Mouse (Mus musculus): ENCODE results near the gene Flt3l.

The Flt3l gene

DNA sequence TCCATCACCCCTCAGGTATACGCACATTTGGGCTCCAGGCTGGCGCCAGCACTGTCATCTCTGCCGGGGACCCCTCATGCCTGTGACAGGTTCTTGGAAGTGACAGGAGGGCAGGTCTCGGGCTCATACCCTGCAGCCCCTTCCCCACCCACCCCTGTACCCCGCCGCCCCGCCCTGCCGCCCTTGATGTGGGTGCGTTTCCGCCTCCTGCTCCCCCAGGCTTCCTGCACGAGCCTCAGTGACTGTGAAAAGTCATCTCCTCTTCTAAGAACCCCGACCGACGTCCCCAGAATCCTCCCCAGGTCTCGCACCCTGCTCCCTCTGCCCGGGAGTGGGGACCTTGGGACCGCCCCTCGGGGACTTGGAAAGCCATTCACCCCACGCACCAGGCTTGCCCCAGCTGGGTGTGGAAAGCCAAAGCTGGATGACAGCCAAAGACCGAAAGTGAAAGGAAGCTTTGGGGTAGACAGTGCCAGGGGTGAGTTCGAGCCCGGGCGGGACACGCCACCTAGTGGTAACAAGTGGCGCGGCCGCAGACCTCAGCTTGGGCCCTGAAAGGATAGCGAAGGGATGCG lies at the start of gene Flt3l, which contains the start of gene Gm45713:
Flt3l (minus strand) TSS at position 440 of the 575 bp plus-strand sequence.
Gm45713 (minus strand) TSS at position 239 of the 575 bp plus-strand sequence.
- DNase-seq (ENCODE audit: low read depth, low spot score), result peak; percentile 93

DNA sequence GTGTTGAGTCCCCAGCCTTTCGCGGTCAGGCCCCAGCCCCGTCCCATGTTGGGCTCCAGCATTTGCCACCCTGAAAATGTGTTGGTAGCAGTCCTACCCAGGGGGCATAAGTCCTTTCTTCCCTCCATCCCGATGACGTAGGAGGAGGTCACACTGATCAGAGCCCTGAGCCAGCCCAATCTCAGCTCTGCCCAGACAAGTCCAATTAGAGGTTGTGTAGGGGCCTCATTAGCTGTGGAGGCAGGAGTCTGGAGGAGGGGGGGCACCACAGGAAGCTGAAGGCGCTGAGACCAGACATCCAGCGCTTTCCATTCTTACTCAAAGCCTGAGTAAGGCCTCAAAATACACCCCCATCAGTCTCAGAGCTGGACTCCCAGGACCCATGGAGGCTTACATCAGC lies 49.7 kb upstream of the Flt3l start:
- DNase-seq (ENCODE audit: low read depth, low spot score), result no peak

DNA sequence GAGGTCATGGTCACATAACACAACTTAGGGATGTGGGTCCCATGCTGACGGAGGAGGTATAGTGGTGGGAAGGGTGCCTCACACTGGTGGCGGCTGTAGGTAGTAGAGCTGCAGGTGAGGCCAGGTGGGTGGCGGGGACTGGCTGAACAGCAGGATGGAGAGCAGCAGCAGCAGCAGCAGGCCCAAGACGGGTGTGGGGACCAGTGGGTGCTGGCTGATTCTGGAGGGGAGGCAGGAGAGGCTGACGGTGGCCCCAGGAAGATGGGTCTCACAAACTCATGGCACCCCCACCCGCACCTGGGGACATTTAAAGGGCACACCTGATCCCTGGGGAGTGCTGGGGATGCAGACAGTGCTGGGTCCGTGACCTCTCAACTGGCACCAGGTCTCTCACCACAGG lies 47.4 kb upstream of the Flt3l start:
- DNase-seq (ENCODE audit: low read depth, low spot score), result no peak

DNA sequence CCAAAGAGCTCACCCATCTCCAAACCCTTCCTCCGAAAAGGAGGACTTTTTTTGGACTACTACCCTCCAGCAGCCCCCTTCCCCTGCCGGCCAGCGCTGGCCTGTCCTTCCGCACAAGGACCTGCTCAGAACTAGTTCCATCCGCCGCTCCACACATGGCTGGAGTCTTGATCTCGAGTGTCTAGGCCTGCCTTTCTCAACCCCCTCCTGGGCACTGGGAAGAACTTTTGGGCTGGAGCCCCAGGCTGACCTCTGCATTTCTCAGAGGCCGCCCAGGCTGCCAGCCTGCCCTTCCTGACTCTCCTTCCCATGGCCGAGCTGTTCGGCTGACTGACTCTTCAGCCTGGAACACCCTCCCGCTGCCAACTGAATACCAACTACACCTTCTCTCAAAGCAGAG lies 46.4 kb upstream of the Flt3l start:
- DNase-seq (ENCODE audit: low read depth, low spot score), result peak; percentile 50

DNA sequence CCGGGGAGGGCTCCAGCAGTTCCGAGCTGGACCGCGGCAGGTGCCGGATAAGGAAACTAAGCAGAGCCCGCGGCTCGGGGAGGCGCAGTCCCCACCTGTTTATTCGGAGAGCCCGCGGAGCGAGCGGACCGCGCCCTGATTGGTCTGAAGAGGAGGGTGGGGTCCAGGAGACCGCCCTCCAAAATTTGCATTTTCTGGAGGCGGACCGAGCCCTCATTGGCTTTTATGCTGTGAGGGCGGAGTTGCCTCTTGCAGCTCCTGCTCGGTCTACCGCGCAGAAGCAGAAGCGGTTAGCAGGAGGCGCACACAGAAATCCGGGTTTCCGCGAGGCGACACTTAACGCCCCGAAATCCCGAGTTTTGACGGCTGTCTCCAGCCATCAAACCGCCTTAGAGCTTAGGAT lies 46.0 kb upstream of the Flt3l start:
- peak; percentile 96 for DNase-seq (ENCODE audit: low read depth, low spot score)

DNA sequence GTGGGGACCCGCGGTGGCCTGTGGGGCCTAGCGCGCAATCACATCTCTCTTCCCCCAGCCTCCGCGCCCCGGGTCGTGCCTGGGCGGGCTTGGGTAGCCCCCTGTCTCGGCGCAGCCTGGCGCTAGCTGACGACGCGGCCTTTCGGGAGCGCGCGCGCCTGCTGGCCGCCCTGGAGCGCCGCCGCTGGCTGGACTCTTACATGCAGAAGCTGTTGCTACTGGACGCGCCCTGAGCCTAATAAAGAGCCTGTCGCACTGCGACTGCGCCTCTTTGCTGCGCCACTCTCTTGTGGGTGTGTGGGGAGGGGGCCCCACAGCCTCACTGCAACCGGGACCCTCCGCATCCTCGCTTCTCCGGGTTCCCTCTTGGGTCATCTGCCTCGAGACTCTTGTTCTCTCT lies 45.3 kb upstream of the Flt3l start:
- no peak for DNase-seq (ENCODE audit: low read depth, low spot score)

DNA sequence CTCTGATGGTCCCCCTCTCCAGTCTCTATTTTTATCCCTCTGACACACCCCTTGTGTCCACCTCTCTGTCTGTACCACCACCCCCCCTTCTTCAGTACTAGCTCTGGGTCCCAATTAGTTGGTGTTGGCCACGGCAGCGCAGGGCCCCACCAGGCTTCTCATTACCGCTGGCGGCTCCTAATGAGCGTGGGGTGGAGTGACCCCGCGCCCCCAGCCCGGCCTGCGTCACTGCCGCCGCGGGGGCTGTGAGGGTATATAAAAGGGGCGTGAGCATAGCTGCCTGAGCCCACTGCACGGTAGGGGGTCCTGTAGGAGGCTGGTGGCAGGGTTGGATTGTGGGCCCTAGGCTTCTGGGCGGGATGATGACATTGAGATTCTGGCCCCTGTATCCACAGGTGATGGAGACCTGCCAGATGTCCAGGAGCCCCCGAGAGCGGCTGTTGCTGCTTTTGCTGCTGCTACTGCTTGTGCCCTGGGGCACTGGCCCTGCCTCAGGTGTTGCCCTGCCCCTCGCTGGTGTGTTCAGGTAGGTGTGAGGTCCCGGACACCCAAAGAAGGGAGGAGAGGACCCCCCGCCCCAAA lies 44.8 kb upstream of the Flt3l start, which contains the start of gene Pth2:
Pth2 (plus strand) TSS at position 100 of the 582 bp plus-strand sequence.
- no peak for DNase-seq (ENCODE audit: low read depth, low spot score)

DNA sequence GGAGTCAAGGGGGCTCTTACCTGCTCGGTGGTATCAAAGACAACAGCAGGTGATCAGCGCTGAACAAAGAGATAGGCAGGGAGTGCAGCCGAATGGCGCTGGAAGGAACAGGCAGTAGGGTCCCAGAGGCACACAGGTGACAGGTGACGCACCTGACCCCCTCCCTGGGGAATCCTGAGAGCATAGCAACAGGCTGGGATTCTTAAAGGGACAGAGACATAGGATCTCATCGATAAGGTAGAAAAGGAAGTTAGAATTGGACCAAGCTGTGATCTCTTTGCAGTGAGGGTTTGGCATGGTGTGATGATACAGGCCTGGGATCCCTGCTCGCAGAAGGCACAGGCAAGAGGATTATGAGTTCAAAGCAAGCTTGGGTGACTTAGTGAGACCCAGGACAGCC lies 43.2 kb upstream of the Flt3l start, which contains the start of gene Gfy:
Gfy (minus strand) TSS at position 101 of the 400 bp plus-strand sequence.
- DNase-seq (ENCODE audit: low read depth, low spot score), result no peak

DNA sequence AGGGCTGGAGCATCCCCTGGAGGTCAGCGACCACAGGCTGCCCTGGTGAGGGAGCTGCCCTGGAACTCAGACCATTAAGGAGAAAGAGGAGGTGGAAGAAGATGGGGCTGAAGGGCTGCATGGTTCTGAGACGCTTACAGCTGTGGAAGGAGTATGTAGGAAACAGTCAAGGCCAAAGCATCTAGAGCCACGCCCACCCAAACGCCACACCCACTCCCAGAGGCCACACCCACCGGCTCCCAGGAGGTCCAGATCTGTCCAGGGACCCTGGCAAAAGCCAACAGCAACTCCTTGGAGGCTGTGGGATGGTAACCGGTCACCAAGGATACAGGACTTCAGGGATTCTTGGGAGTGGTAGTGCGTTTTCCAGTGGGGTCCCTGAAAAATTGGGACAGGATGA lies 42.3 kb upstream of the Flt3l start:
- DNase-seq (ENCODE audit: low read depth, low spot score), result no peak

DNA sequence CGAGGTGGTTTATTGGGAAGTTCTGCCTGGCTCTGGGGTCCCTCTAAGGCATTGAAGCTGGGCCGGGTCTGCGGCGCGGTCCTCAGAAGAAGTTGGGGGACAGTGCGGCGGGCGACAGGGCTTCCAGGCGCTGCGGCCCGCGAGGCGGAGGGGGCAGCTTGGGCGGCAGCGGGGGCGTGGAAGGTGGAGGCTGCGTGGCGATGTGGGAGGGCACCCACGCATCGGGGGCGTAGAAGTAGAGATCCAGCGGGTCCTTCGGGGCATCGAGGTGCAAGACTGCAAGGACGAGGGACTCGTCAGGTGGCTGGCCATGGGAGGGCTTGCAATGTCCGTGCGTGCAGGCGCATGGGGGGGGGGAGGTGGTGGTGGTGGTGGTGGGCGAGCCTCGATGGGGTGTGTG lies 40.1 kb upstream of the Flt3l start:
- no peak for DNase-seq (ENCODE audit: low read depth, low spot score)

DNA sequence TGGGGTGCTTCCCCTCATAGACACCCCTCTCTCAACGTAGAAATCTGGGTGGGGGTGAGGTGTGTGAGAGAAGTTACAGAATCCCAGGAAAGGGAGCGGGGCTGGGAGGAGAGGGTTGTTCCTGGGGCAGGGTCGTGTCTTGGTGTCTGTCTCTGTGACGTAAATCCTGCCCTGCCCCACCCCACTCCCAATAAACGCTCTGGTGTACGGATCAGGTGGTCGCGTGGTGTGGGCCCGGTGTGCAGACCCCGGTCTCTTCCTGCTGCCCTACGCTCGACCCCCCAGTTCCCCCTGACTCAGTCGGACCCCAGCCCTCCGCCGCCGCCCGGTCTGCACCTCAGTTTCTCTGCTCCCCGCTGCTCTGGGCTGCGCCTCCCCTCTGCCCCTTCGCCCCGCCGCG lies 39.7 kb upstream of the Flt3l start:
- no peak for DNase-seq (ENCODE audit: low read depth, low spot score)

DNA sequence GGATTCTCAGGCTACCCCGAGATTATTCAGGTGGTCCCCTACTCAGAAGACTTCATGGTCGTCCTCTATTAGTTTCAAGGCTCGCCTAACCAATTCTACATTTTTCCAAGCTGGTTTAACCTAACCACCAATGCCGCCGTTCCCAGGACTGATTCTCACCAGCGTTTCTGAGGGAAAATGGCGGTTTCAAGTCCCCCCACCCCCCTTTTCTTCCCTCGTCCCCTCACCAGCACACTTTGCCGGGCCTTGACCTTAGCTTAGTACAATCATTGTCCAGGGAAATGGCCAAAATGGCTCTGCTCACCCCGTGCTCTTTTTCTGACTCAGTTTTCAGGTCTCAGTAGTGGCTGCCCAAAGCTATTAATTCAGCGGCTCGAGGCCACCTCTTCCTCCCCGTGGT lies 39.2 kb upstream of the Flt3l start:
- no peak for DNase-seq (ENCODE audit: low read depth, low spot score)

DNA sequence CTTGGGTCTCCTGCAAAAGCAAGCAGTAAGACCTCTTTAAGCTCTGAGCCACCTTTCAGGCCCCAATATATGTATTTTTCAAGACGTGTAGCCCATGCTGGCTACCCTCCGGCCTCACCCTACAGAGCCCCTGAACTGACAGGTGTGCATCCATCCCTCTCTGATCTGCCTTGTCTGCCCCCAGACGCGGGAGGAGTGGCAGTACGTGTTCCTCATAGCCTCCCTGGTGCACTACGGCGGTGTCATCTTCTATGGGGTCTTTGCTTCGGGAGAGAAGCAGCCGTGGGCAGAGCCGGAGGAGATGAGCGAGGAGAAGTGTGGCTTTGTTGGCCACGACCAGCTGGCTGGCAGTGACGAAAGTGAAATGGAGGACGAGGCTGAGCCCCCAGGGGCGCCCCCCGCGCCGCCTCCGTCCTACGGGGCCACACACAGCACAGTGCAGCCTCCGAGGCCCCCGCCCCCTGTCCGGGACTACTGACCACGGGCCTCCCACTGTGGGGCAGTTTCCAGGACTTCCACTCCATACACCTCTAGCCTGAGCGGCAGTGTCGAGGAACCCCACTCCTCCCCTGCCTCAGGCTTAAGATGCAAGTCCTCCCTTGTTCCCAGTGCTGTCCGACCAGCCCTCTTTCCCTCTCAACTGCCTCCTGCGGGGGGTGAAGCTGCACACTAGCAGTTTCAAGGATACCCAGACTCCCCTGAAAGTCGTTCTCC lies 38.5 kb upstream of the Flt3l start:
- DNase-seq (ENCODE audit: low read depth, low spot score), result no peak

DNA sequence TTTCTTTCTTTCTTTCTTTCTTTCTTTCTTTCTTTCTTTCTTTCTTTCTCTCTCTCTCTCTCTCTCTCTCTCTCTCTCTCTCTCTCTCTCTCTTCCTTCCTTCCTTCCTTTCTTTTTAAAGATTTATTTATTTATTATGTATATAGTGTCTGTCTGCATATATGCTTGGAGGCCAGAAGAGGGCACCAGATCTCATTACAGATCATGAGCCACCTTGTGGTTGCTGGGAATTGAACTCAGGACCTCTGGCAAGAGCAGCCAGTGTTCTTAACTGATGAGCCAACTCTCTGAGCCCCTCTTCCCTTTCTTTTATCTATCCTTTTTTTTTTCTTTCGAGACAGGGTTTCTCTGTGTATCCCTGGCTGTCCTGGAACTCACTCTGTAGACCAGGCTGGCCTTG lies 37.5 kb upstream of the Flt3l start:
- peak; percentile 69 for DNase-seq (ENCODE audit: low read depth, low spot score)

DNA sequence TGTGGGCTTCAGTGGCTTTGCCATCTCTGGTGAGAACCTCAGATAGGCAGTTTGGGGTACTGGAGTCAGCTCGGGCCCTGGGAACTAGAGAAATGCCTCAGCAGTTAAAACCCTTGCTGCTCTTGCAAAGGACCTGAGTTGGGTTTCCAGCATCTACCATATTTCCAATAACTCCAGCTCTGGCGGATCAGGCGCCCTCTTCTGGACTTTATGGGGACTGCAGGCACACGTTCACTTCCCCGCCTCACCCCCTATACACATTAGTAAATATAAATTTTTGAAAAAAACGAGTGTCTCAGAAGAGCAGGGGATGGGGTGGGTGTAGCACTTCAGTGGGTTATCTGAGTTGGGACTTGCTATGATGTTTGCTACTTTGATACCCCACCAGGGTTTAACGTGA lies 36.7 kb upstream of the Flt3l start:
- DNase-seq (ENCODE audit: low read depth, low spot score), result no peak

DNA sequence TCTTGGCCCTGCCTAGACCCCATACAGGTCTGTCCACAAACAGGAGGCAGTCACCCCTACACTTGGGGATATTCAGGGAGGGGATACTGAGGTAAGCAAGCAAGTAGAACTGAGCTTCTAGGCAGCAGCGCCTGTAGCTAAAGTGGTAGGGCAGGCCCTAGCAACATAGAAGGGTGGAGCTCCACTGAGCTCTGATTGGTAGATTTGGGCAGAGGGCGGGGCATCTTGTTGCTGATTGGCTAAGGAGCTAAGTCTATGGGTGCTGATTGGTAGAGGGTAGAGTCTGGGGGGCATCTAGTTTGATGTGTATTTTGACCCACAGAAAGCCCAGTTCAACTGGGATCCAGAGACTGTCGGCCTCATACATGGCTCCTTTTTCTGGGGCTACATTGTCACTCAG lies 33.3 kb upstream of the Flt3l start:
- DNase-seq (ENCODE audit: low read depth, low spot score), result peak; percentile 86

DNA sequence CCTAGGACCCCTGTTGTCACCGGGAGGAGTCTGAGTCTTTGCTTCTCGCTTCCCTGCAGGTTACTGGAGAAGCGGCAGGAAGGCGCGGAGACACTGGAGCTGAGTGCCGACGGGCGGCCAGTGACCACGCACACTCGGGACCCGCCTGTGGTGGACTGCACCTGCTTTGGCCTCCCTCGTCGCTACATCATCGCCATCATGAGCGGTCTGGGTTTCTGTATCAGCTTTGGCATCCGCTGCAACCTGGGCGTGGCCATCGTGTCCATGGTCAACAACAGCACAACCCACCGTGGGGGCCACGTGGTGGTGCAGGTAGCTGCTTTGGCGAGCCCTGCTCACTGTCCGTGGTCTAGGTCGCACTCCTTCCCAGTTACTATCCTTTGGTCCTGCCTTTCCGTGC lies 32.4 kb upstream of the Flt3l start:
- DNase-seq (ENCODE audit: low read depth, low spot score), result peak; percentile 42

DNA sequence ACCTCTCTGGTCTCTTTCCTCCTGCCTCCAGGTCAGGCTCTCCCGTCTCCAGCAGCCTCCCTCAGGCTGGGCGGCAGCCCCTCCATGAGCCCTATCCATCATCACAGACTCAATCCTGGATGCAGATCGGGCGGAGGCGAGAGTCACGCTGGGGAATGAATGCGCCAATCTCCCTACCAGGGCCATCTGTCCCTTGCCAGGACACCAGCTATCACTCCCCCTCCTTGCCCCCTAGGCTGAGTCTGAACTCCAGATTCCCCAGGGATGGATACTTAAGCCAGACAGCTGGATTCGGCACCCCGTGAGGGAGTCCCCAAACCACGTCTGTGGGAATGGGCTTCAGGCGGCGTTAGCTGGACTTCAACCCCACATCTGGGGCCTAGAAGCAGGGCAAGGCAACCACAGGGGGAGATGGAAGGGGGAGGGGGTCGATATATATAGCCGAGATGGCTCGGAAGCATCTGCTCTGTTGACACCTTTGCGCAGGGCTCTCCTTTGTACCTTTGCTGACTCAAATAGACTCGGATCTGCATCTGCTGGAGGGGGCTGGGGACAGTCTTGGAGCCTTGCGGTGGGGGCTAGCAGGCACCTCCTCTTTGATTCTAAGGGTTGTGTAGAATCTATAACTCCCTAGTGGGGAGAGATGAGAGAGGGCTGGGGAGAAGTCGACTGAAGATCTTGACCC lies 31.7 kb upstream of the Flt3l start:
- DNase-seq (ENCODE audit: low read depth, low spot score), result peak; percentile 88

DNA sequence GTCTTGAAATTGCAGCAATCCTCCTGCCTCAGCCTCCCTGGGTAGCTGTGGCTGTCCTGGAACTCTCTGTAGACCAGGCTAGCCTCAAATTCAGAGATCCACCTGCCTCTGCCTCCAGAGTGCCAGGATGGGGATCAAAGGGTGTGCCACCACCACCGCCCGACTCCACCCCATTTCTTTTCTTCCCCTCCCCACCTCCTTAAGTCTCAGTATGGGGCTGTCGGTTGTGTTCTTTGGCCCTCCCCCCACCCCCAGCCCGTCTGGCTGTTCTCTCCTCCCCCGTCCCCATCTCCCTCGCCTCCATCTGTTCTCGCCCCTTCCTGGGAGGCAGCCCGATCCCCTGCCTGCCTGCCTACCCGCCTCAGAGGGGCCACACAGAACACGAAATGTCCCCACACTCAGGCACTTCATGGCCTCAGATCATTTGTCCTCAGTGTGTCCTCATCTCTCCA lies 30.7 kb upstream of the Flt3l start:
- peak; percentile 89 for DNase-seq (ENCODE audit: low read depth, low spot score)

DNA sequence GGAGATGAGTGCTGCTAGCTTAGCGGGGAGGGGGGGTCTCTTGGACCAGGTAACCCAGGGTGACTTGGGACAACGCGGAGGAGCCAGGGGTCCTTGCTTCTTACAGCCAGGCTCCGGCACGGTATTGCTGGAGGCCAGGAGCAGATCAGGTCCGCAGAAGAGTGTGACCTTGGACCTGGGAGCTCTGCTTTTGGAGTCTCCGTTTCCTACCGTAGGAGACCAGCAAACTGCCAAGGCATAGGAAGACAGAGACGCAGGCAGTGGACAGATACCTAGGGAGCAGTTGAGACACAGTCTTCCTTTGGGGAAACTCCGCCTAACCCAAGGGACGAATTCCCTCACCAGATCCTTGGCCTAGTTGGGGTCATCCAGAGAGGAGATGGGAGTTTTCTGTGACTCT lies 29.5 kb upstream of the Flt3l start:
- DNase-seq (ENCODE audit: low read depth, low spot score), result peak; percentile 33

DNA sequence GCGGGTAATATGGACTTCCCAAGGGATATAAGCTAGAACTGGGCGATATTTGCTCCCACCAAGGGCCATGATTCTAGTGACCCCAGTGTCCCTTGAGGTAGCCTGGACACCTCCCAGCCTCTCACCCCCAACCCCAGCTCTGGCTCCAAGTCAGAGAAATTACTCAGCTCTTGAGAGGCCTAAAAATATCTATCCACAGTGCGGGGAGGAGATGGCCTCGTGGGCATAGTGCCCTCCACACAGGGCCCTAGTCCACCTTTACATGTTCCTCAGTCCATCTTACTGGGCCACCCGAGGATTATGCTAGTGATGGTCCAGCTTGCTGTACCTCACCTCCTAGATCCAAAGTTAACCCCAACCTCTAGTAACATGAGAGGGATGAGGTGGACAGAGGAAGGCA lies 28.6 kb upstream of the Flt3l start:
- peak; percentile 79 for DNase-seq (ENCODE audit: low read depth, low spot score)

DNA sequence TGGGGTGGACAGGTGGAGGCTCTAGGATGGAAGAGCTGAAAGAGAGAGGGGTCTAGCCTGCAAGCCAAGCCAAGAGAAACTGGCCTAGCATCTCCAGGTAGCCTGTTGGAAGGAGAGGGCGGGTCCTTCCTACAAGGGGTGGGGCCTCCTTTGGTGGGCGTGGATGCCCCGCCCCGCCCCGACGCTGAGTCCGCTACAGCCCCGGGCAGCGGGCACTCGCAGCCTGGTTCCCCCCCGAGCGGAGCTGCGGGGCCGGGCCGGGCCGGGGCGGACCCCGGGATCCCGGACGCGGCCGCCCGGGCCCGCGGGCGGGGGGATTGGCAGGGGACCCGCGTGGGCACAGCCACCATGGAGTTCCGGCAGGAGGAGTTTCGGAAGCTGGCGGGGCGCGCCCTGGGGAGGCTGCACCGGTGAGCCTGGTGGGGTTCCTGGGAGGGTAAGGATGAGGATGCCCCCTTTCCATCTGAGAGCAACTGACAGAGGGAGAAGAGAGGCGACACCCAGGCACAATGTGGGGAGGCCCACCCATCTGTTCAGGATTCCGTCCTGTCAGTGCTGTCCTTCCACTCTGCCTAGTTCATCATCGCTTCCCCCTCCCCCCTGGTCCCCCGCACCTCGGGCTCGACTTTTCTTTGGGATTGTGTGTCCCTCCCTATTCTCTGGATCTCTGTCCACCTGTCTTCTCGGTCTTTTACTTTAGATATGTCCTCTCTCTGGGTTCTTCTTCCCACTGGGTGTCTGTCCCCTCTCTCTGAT lies 27.7 kb upstream of the Flt3l start, which contains the start of gene Slc17a7:
Slc17a7 (plus strand) TSS at position 215 of the 756 bp plus-strand sequence.
- DNase-seq (ENCODE audit: low read depth, low spot score), result peak; percentile 85
